Mouse (Mus musculus) frontal cortex, postnatal 14 days (tissue): ENCODE results near the gene Myadml2.
"Not testable (repeated sequence)": the region's sequence is repeated elsewhere in the genome, so short reads cannot be mapped to it uniquely, and the experiment has no call there.

Experiments used
- DNase-seq, 2 experiments: peaks; one replicate each; pipeline ENCODE4 v3.0.0; 2022; ENCODE audit warnings: low spot score in 2 of 2

Gene Myadml2

GRCm38 (mm10) chr11:120648001-120648476, at the start of gene Myadml2:
Gene Myadml2, minus strand, starts transcription at chr11:120648158.
- peak in 1 of 2 experiments; percentile 40 for DNase-seq

- no peak for DNase-seq
These were observed 49.8 kb upstream of the Myadml2 start for GRCm38 (mm10) chr11:120697741-120698140.

GRCm38 (mm10) chr11:120696568-120696967, 48.6 kb upstream of the Myadml2 start:
- no peak for DNase-seq

- DNase-seq: no peak
These were observed 47.7 kb upstream of the Myadml2 start for GRCm38 (mm10) chr11:120695641-120696040.

- no peak for DNase-seq
These were observed 47.2 kb upstream of the Myadml2 start for GRCm38 (mm10) chr11:120695184-120695583.

GRCm38 (mm10) chr11:120693461-120693860, 45.5 kb upstream of the Myadml2 start:
- DNase-seq: no peak

- DNase-seq: no peak
These were observed 44.6 kb upstream of the Myadml2 start for GRCm38 (mm10) chr11:120692471-120693011.

GRCm38 (mm10) chr11:120689365-120689764, 41.4 kb upstream of the Myadml2 start:
- DNase-seq: no peak

GRCm38 (mm10) chr11:120686650-120687272, 38.8 kb upstream of the Myadml2 start:
- no peak for DNase-seq

- DNase-seq: no peak
These were observed 36.7 kb upstream of the Myadml2 start for GRCm38 (mm10) chr11:120684660-120685059.

GRCm38 (mm10) chr11:120684086-120684485, 36.1 kb upstream of the Myadml2 start:
- DNase-seq: no peak

GRCm38 (mm10) chr11:120683536-120683935, 35.6 kb upstream of the Myadml2 start:
- no peak for DNase-seq

- no peak for DNase-seq
These were observed 34.7 kb upstream of the Myadml2 start for GRCm38 (mm10) chr11:120682683-120683082.

- DNase-seq: no peak
These were observed 32.0 kb upstream of the Myadml2 start for GRCm38 (mm10) chr11:120679909-120680308.

- no peak for DNase-seq
These were observed 29.0 kb upstream of the Myadml2 start for GRCm38 (mm10) chr11:120676951-120677350.

- DNase-seq: not testable (repeated sequence)
These were observed 27.9 kb upstream of the Myadml2 start for GRCm38 (mm10) chr11:120675875-120676274.

- DNase-seq: no peak
These were observed 25.7 kb upstream of the Myadml2 start for GRCm38 (mm10) chr11:120673594-120674122.

- DNase-seq: peak; percentile 85 to 92
These were observed 25.0 kb upstream of the Myadml2 start, which contains the start of gene Aspscr1 for GRCm38 (mm10) chr11:120672687-120673593. Gene Aspscr1, plus strand, starts transcription at chr11:120672973.

GRCm38 (mm10) chr11:120666617-120667016, 18.7 kb upstream of the Myadml2 start:
- DNase-seq: no peak

GRCm38 (mm10) chr11:120665406-120665805, 17.4 kb upstream of the Myadml2 start:
- no peak for DNase-seq

GRCm38 (mm10) chr11:120663714-120664113, 15.8 kb upstream of the Myadml2 start:
- no peak for DNase-seq

GRCm38 (mm10) chr11:120662759-120663158, 14.8 kb upstream of the Myadml2 start:
- DNase-seq: no peak
